Mouse (Mus musculus) embryo, embryonic 10 days (tissue): ENCODE data around the gene Fam214b.

Source experiments
- DNase-seq: peaks from one replicate; pipeline ENCODE4 v3.0.0-alpha.2; 2015; ENCODE audit warnings: low spot score

Fam214b gene

GRCm38 (mm10) chr4:43045659-43046302, at the start of gene Fam214b:
TSS of gene Fam214b (minus strand) at chr4:43046220.
- DNase-seq, result peak; percentile 99

GRCm38 (mm10) chr4:43091183-43091582, 45.2 kb upstream of the Fam214b start:
- DNase-seq, result no peak

- DNase-seq, result no peak
Observed at GRCm38 (mm10) chr4:43089950-43090349, 43.9 kb upstream of the Fam214b start.

GRCm38 (mm10) chr4:43082458-43082857, 36.4 kb upstream of the Fam214b start:
- no peak for DNase-seq

GRCm38 (mm10) chr4:43078071-43078718, 32.2 kb upstream of the Fam214b start:
- no peak for DNase-seq

- no peak for DNase-seq
Observed at GRCm38 (mm10) chr4:43074923-43075322, 28.9 kb upstream of the Fam214b start.

GRCm38 (mm10) chr4:43065471-43065870, 19.5 kb upstream of the Fam214b start:
- DNase-seq, result no peak

- no peak for DNase-seq
Observed at GRCm38 (mm10) chr4:43060286-43060685, 14.3 kb upstream of the Fam214b start.

GRCm38 (mm10) chr4:43059697-43060096, 13.7 kb upstream of the Fam214b start:
- no peak for DNase-seq

GRCm38 (mm10) chr4:43058753-43059654, 13.0 kb upstream of the Fam214b start, which contains the start of gene Unc13b:
TSS of gene Unc13b (plus strand) at chr4:43058953.
- peak; percentile 91 for DNase-seq

- DNase-seq, result no peak
Observed at GRCm38 (mm10) chr4:43058392-43058752, 12.4 kb upstream of the Fam214b start.

GRCm38 (mm10) chr4:43057654-43058053, 11.6 kb upstream of the Fam214b start:
- no peak for DNase-seq

GRCm38 (mm10) chr4:43052627-43053026, 6.6 kb upstream of the Fam214b start:
- peak; percentile 79 for DNase-seq

- DNase-seq, result peak; percentile 92
Observed at GRCm38 (mm10) chr4:43047231-43047630, 1.2 kb upstream of the Fam214b start.

GRCm38 (mm10) chr4:43046607-43047006, 587 bp upstream of the Fam214b start:
- no peak for DNase-seq

GRCm38 (mm10) chr4:43045285-43045658, 748 bp downstream of the Fam214b start:
- no peak for DNase-seq

GRCm38 (mm10) chr4:43044673-43045072, 1.3 kb downstream of the Fam214b start:
- no peak for DNase-seq

GRCm38 (mm10) chr4:43043644-43044357, 2.2 kb downstream of the Fam214b start:
- DNase-seq, result peak; percentile 90

- no peak for DNase-seq
Observed at GRCm38 (mm10) chr4:43040881-43041547, 5.0 kb downstream of the Fam214b start.

GRCm38 (mm10) chr4:43040114-43040572, 5.9 kb downstream of the Fam214b start:
- DNase-seq, result peak; percentile 99

- no peak for DNase-seq
Observed at GRCm38 (mm10) chr4:43039609-43040008, 6.4 kb downstream of the Fam214b start.
